Mouse (Mus musculus): ENCODE measurements around the gene Trim24.

Trim24 gene

DNA sequence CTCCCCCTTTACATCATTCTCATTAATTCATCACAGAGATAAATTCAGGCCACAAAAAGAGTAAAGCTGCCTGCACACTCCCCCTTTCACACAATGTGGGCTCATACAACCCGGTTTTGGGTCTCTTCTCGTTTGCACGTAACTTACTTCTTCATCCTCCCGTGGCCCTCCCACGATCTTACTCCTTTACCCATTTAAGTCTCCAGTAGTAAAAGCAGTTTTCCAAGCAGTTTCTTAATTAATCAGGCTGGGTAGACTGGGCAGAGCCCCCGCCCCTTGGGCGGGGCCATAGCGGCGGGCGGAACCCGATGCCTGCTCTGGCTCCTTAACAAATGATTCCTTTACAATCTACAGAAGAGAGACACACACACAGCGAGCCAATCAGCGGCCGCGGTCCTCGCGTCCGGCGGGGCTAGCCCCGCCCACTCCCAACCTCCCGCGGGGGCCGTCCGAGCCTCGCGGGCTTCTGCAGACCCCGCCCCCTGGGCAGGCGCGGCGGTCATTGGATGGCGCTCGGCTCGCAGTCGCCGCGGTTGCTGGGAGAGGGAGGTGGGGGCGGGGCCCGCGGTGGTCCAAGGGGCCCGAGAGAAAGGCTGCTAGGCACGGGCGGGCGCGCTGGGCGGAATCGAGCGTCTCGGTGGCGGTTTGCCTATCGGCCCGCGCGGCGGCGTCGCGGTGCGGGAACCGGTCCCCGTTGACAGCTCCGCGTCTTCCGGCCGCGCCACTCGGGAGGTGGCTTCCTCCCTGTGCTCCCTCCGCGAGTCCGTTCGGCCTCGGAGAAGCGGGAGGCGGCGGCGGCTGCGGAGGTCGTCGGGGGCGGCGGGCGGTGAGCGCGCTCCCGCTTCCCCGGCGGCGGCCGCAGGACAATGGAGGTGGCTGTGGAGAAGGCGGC lies at the start of gene Trim24:
Gene Trim24 (plus strand): TSS at position 567 of the 892 bp plus-strand sequence.
- peak; percentile 42; the same call in 1 of the 2 replicates for TF ChIP-seq GATA4 (IDR thresholded peaks at IDR 0.05; ENCODE audit: insufficient replicate concordance, low read length)

- TF ChIP-seq GATA4 (IDR thresholded peaks at IDR 0.05; ENCODE audit: insufficient replicate concordance, low read length), result no peak
Measured at GRCm38 (mm10) chr6:37821531-37822051, 49.0 kb upstream of the Trim24 start.

- no peak for TF ChIP-seq GATA4 (IDR thresholded peaks at IDR 0.05; ENCODE audit: insufficient replicate concordance, low read length)
Measured at GRCm38 (mm10) chr6:37822390-37822789, 48.2 kb upstream of the Trim24 start.

DNA sequence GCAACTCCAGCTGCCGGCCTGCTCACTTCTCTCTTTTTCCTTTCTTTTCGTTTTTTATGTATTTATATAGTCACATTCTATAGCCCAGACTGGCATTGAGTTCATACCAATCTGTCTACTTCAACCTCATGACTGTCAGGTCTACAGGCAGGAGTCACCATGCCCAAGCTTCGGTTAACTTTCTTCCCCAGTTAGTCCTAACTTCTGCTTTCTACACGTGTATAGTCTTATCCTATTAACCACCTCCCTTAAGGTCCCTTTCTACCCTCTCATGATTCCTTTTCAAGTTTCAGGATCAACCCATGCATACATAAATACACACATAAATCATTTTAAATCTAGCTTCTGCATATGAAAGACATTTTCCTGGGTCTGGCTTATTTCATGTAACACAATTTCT lies 46.9 kb upstream of the Trim24 start:
- no peak for TF ChIP-seq GATA4 (IDR thresholded peaks at IDR 0.05; ENCODE audit: insufficient replicate concordance, low read length)

GRCm38 (mm10) chr6:37828955-37829354 lies 41.7 kb upstream of the Trim24 start:
- TF ChIP-seq GATA4 (IDR thresholded peaks at IDR 0.05; ENCODE audit: insufficient replicate concordance, low read length), result peak; percentile 83

- TF ChIP-seq GATA4 (IDR thresholded peaks at IDR 0.05; ENCODE audit: insufficient replicate concordance, low read length), result 0 out of 2 replicates have a peak, but pooled peaks have one; percentile 4
Measured at GRCm38 (mm10) chr6:37829631-37830030, 41.0 kb upstream of the Trim24 start.

GRCm38 (mm10) chr6:37833691-37834090 lies 36.9 kb upstream of the Trim24 start:
- no peak for TF ChIP-seq GATA4 (IDR thresholded peaks at IDR 0.05; ENCODE audit: insufficient replicate concordance, low read length)

- no peak for TF ChIP-seq GATA4 (IDR thresholded peaks at IDR 0.05; ENCODE audit: insufficient replicate concordance, low read length)
Measured at GRCm38 (mm10) chr6:37842779-37843605, 27.6 kb upstream of the Trim24 start.

- TF ChIP-seq GATA4 (IDR thresholded peaks at IDR 0.05; ENCODE audit: insufficient replicate concordance, low read length), result no peak
Measured at GRCm38 (mm10) chr6:37843647-37844273, 26.9 kb upstream of the Trim24 start.

DNA sequence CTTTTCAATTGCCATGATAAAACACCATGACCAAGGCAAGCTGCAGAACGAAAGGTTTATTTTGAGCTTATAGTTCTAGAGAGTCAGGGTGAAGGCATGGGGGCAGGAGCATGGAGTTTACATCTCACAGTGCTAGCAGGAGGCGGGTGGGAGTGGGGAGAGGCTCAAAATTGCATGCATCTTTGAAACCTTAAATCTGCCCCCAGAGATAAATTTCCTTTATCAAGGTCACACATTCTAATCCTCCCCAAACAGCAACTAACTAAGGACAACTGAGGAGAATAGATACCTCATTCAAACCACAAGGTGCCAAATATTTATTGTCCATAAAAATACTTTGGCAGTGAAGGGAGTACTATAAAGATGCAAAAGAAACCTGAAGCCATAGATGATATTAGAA lies 19.3 kb upstream of the Trim24 start:
- no peak for TF ChIP-seq GATA4 (IDR thresholded peaks at IDR 0.05; ENCODE audit: insufficient replicate concordance, low read length)

- no peak for TF ChIP-seq GATA4 (IDR thresholded peaks at IDR 0.05; ENCODE audit: insufficient replicate concordance, low read length)
Measured at GRCm38 (mm10) chr6:37853289-37853688, 17.3 kb upstream of the Trim24 start.

DNA sequence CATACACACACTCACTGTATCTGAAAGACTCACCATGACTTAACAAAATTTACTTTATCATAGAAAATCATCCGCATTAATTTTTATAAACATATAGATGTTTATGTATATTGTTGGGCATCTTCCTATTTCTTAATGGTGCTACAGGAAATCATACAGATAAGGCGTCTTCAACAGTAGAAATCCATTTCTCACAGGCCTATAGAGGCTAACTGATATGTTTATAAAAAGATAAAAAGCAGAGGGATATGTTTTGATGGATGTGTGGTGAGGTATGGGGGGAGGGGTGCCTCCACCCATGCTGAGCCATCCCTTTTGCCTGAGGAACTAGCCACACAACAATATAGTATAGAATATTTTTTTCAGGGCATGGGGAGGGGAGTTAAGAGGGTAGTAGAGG lies 15.2 kb upstream of the Trim24 start:
- no peak for TF ChIP-seq GATA4 (IDR thresholded peaks at IDR 0.05; ENCODE audit: insufficient replicate concordance, low read length)

DNA sequence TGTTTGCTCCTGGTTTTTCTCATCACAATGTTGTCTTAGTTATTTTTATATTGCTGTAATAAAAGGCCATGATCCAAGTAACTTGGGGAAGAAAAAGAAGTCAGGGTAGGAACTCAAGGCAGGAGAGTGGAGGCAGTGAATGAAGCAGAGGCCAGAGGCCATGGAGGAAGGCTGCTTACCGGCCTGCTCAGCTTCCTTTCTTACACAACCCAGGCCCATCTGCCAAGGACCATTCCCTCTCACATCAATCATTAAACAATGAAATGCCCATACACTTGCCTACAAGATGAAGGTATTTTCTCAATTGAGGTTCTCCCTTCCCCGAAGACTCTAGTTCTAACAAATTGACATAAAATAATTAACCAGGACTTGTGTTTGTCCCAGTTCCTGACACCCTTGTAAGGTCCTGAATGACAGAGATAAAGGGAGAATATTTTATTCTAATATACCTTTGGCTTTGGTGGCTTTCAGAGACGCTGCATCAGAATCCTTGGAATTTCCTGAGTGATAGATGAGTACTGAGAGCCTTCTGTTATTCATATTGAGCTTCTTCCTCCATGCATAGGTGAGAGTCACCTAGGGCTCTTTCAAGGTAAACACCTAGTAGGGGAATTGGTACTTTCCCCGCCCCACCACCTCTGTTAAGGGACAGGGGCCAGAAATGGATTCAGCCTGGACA lies 13.3 kb upstream of the Trim24 start:
- no peak for TF ChIP-seq GATA4 (IDR thresholded peaks at IDR 0.05; ENCODE audit: insufficient replicate concordance, low read length)

GRCm38 (mm10) chr6:37858126-37858525 lies 12.5 kb upstream of the Trim24 start:
- TF ChIP-seq GATA4 (IDR thresholded peaks at IDR 0.05; ENCODE audit: insufficient replicate concordance, low read length), result no peak

- no peak for TF ChIP-seq GATA4 (IDR thresholded peaks at IDR 0.05; ENCODE audit: insufficient replicate concordance, low read length)
Measured at GRCm38 (mm10) chr6:37862893-37863292, 7.7 kb upstream of the Trim24 start.

Measured in liver, adult (tissue).